Mouse (Mus musculus) Patski (cell line): ENCODE results near the gene Ereg. TPM values are rescaled to one million over a fixed set of nuclear protein-coding genes. Genes with fewer than 3 reads are reported as not detected.

Experiments used
- ATAC-seq: fragments of 100-300 bp; one replicate; pipeline ENCODE4 v1.8.0; 2021
- CTCF ChIA-PET: fragments of 350-600 bp; sonication (Branson Sonifier 250); formaldehyde crosslinking; loops from one replicate; lab custom pipeline; 2022; ENCODE audit warnings: inconsistent platforms; lab: Charles Lee
- POLR2A ChIA-PET: fragments of 350-600 bp; sonication (Branson Sonifier 250); formaldehyde crosslinking; loops from one replicate; lab custom pipeline; 2022; ENCODE audit warnings: antibody characterized with exemption, inconsistent platforms; lab: Charles Lee
- DNase-seq: peaks from one replicate; pipeline ENCODE4 v3.0.0-alpha.2; 2011; ENCODE audit warnings: low read depth, low spot score
- H3K27me3 ChIP-seq: fragments of 371-371 bp; one replicate; pipeline ENCODE4 v1.5.1; 2021
- CTCF ChIP-seq: fragments of 100-300 bp; IDR thresholded peaks from one replicate; pipeline ENCODE4 v1.5.1; 2021
- in situ Hi-C: fragments of 300-500 bp; cut with MboI; formaldehyde crosslinking; loops from 3 replicates; pipeline ENCODE4 v1.11.1; 2018; ENCODE audit warnings: low pct_unique_long_range_greater_than_20kb, mixed read lengths
- polyA plus RNA-seq: library from polyadenylated mRNA; unstranded; gene quantifications from one replicate; pipeline ENCODE4 v1.2.3, GENCODE M21; 2021

Gene Ereg
- polyA plus RNA-seq, 1 experiment from 2014 or later, result 1.6 TPM

DNA sequence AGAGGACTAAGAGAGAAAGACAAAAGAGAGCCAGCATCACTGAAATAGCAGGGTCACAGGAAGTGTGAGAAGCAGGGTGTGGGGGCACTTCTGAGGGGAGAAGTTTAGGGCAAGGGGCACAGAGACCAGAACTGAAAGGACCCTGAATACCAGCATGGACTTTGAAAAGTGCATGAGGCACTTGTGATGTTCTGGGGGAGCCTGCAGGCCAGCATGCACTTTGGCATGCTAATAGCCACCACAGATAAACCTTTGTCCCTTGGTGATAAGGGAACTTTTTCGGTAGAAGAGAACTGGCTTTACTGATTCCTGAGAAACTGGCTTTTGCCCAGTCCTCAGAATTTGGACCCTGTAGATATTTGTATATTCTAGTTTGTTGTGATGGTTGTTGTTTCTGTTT lies 60.5 kb downstream of the Ereg start:
- ChIA-PET POLR2A (interaction anchor here (0.6 kb wide), 1 partner anchor 18 kb away, joined by 3 read pairs; no protein-coding TSS in a partner anchor), CTCF (no interaction called here)
- DNase-seq (no peak), ATAC-seq (no peak)
- TF ChIP-seq CTCF, result no peak
- in situ Hi-C loops, result no loop called here
- peaks cover 13% of the 10 kb centered on the region for H3K27me3 ChIP-seq

DNA sequence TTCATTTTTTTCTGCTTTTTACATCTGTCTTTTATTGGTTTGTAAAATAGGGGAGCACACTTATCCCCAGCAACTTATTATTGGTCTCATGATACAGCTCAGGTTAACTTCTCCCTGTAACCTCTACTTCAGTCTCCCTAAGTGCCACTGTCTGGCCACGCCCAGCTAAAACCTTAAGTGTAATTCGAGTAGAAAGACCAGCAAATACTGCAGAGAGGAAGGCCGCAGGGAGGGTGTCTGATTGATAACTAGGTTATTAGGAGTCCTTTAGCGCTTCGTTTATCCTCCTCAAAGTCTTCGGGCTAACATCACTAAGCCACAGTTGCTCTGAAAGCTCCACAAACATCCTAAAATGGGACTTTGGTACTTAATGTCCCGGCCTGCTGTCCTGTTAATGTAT lies 64.5 kb downstream of the Ereg start:
- TF ChIP-seq CTCF, result no peak
- in situ Hi-C loops, result no loop called here
- ATAC-seq, result no peak
- ChIA-PET POLR2A (no interaction called here), CTCF (no interaction called here)
- DNase-seq, result no peak
- no peaks in the 10 kb centered on the region for H3K27me3 ChIP-seq

DNA sequence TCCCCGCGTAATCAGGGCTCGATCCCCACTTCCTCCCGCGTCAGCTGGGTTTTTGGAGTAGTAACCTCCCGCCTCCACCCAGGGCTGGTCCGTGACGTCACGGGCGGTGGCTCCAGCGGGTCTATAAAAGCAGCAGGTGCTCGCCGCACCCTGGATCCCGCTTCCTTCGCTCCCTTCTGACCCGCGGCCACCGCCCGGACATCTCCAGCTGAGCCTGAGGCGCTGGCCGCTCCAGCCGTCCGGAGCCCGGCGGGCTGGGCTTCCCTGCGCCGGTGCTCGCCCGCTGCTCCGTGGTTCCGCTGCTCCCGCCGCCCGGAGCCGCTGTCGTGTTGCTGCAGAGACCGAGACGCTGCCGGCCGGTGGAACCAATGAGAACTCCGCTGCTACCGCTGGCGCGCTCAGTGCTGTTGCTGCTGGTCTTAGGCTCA lies 65.0 kb downstream of the Ereg start, which contains the start of gene Areg:
Gene Areg, plus strand, starts transcription at position 154 of the 428 bp plus-strand sequence.
- in situ Hi-C loops, result no loop called here
- ATAC-seq, result peak; percentile 26
- H3K27me3 ChIP-seq, result no peaks in the 10 kb centered on the region
- CTCF ChIA-PET, result interaction anchor here (1.5 kb wide), 1 partner anchor 13 kb away, joined by 3 read pairs; no protein-coding TSS in a partner anchor
- TF ChIP-seq CTCF, result peak; percentile 49
- no peak for DNase-seq
- POLR2A ChIA-PET, result no interaction called here

DNA sequence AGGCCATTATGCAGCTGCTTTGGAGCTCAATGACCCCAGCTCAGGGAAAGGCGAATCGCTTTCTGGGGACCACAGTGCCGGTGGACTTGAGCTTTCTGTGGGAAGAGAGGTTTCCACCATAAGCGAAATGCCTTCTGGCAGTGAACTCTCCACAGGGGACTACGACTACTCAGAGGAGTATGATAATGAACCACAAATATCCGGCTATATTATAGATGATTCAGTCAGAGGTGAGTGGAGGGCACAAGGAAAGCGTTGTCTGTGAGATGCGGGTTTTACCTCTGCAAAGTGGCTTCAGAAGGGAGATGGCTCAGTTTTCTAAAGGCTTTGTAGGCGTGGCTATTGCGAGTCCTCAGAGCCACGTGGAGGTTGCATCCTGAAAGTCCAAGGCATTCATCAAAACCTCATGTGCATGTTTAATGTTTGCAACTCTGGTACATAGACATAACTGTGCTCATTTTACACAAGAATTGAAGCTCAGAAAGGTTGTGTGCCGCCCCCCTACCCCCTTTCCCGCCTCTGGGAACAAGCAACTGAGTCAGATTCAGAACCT lies 66.5 kb downstream of the Ereg start:
- DNase-seq (no peak), ATAC-seq (no peak)
- in situ Hi-C loops, result no loop called here
- CTCF ChIA-PET, result interaction anchor here (0.8 to 1.5 kb wide), 4 partner anchors 10 to 14 kb away, joined by 3 to 4 read pairs (median 4); no protein-coding TSS in a partner anchor
- POLR2A ChIA-PET, result no interaction called here
- H3K27me3 ChIP-seq, result no peaks in the 10 kb centered on the region
- TF ChIP-seq CTCF, result no peak

Other genes starting within 250 kb of the Ereg start
- gene Cxcl1, start 183.4 kb upstream of the Ereg start, polyA plus RNA-seq, result 86.7 TPM
- 0.24 TPM for gene Cxcl2, start 170.8 kb upstream of the Ereg start, polyA plus RNA-seq
- gene Mthfd2l, start 143.5 kb upstream of the Ereg start, polyA plus RNA-seq, result 30.6 TPM
- gene Epgn, start 47.2 kb upstream of the Ereg start, polyA plus RNA-seq, result 0.09 TPM
- gene Areg, start 65.0 kb downstream of the Ereg start, polyA plus RNA-seq, result 0.13 TPM